Comparison of ENCODE assay signal across 8 mouse cellular contexts in genomic region chr9:18291571-18292429, GRCm38 (mm10). TPM values are rescaled to one million over a fixed set of nuclear protein-coding genes. Genes with fewer than 3 reads are reported as not detected.
DNase-seq lines count a peak whose midpoint lies in the region; ATAC-seq and TF ChIP-seq lines count a peak whose summit lies in the region.

Gene Chordc1, plus strand, starts transcription at chr9:18292125.

- H3K79me2 ChIP-seq in C2C12 (ENCODE audit: control insufficient read depth, insufficient read depth) (peaks cover 47% of the 10 kb centered on the region), myocyte (ENCODE audit: control insufficient read depth, insufficient read depth) (peaks cover 37% of the 10 kb centered on the region)
- peaks cover 8% of the 10 kb centered on the region; the same call in 1 of the 2 replicates for H3K79me2 ChIP-seq in liver, adult 2 months (ENCODE audit: control insufficient read depth, insufficient read depth, low read length)

- TF ChIP-seq CTCF in C2C12 (IDR thresholded peaks at IDR 0.05; ENCODE audit: control insufficient read depth, insufficient read depth, insufficient read length) = no peak
- peak; percentile 44; the same call in 1 of the 2 replicates for TF ChIP-seq CTCF in brain, embryonic 14.5 days (IDR thresholded peaks at IDR 0.05; ENCODE audit: borderline replicate concordance, extremely low read depth, insufficient read depth, insufficient read length)
- TF ChIP-seq CTCF in liver, adult 2 months (IDR thresholded peaks at IDR 0.05; ENCODE audit: low read depth, low read length) = 0 out of 2 replicates have a peak, but pooled peaks have one; percentile 28

- WGBS in heart, embryonic 11.5 days (ENCODE audit: insufficient replicate concordance) = 4% methylated on average over 49 of the region's 49 CpGs
- 3% methylated on average over 49 of the region's 49 CpGs for WGBS in kidney, embryonic 16.5 days
- 3% methylated on average over 49 of the region's 49 CpGs for WGBS in liver, adult 2 months

- H3K4me3 ChIP-seq in C2C12 (ENCODE audit: insufficient read depth, poor library complexity, severe bottlenecking) = peak within 1 kb of the TSS; percentile 94
- H3K4me3 ChIP-seq in erythroblast, embryonic 14.5 days (replicated peaks) = peak within 1 kb of the TSS; percentile 88
- peak within 1 kb of the TSS; percentile 95 for H3K4me3 ChIP-seq in heart, embryonic 11.5 days (ENCODE audit: low read depth, low read length)
- peak within 1 kb of the TSS; percentile 98 for H3K4me3 ChIP-seq in kidney, embryonic 16.5 days (ENCODE audit: low read length)
- peak within 1 kb of the TSS; percentile 74 for H3K4me3 ChIP-seq in liver, adult 2 months (ENCODE audit: insufficient read depth, low read depth, low read length)
- peak within 1 kb of the TSS; percentile 88 for H3K4me3 ChIP-seq in myocyte

- H3K27me3 ChIP-seq in C2C12 (ENCODE audit: control insufficient read depth, insufficient read depth, insufficient read length) (no peaks in the 10 kb centered on the region), myocyte (ENCODE audit: control insufficient read depth, insufficient read depth, insufficient read length) (no peaks in the 10 kb centered on the region)
- no peaks in the 10 kb centered on the region for H3K27me3 ChIP-seq in erythroblast, embryonic 14.5 days (ENCODE audit: control insufficient read depth)
- H3K27me3 ChIP-seq in heart, embryonic 11.5 days (ENCODE audit: control insufficient read depth, insufficient read depth, low read length) = no peaks in the 10 kb centered on the region
- no peaks in the 10 kb centered on the region for H3K27me3 ChIP-seq in kidney, embryonic 16.5 days (ENCODE audit: insufficient read depth, low read length)
- no peaks in the 10 kb centered on the region for H3K27me3 ChIP-seq in liver, adult 2 months (ENCODE audit: control insufficient read depth, insufficient read depth, low read length)
- no peaks in the 10 kb centered on the region for H3K27me3 ChIP-seq in splenic B cell, adult 2 months (ENCODE audit: control insufficient read depth, insufficient read depth, low read length, poor library complexity, severe bottlenecking)

- TF ChIP-seq POLR2A in brain, embryonic 14.5 days (IDR thresholded peaks at IDR 0.05; ENCODE audit: borderline replicate concordance, extremely low read depth, insufficient read depth, insufficient read length, poor library complexity, severe bottlenecking) = peak; percentile 49; the same call in 1 of the 2 replicates
- TF ChIP-seq POLR2A in liver, adult 2 months (IDR thresholded peaks at IDR 0.05; ENCODE audit: extremely low read depth, insufficient read depth, low read length) = 0 out of 2 replicates have a peak, but pooled peaks have one; percentile 27
- TF ChIP-seq POLR2A in myocyte (IDR thresholded peaks at IDR 0.05; ENCODE audit: insufficient read length, low read depth) = peak; percentile 64

- peak within 1 kb of the TSS; percentile 99 for H3K9ac ChIP-seq in heart, embryonic 11.5 days (ENCODE audit: low read depth, low read length)
- H3K9ac ChIP-seq in kidney, embryonic 16.5 days (replicated peaks; ENCODE audit: low read length) = peak within 1 kb of the TSS; percentile 99
- H3K9ac ChIP-seq in liver, adult 2 months (ENCODE audit: low read depth, low read length) = peak within 1 kb of the TSS; percentile 86

- peak; percentile 99 for DNase-seq in brain, embryonic 14.5 days (ENCODE audit: low read depth)
- DNase-seq in liver, adult 2 months (ENCODE audit: extremely low read depth, low read depth, low spot score) = peak; percentile 94
- peak; percentile 97 for DNase-seq in splenic B cell, adult 2 months (ENCODE audit: low read depth, low spot score)

- H3K4me2 ChIP-seq in heart, embryonic 11.5 days = peak within 1 kb of the TSS; percentile 87
- peak within 1 kb of the TSS; percentile 87 for H3K4me2 ChIP-seq in kidney, embryonic 16.5 days (replicated peaks; ENCODE audit: low read depth, low read length)
- peak within 1 kb of the TSS; percentile 80 for H3K4me2 ChIP-seq in myocyte (ENCODE audit: low read depth)

- ATAC-seq in heart, embryonic 11.5 days (replicated peaks; ENCODE audit: insufficient number of reproducible peaks, low FRiP score, low TSS enrichment) = peak; percentile 98
- peak; percentile 99 for ATAC-seq in kidney, embryonic 16.5 days (ENCODE audit: low FRiP score, low TSS enrichment)

- no peaks in the 10 kb centered on the region for H3K9me3 ChIP-seq in erythroblast, embryonic 14.5 days (ENCODE audit: control insufficient read depth, low read length)
- H3K9me3 ChIP-seq in heart, embryonic 11.5 days (replicated peaks; ENCODE audit: control insufficient read depth, low read length) = no peaks in the 10 kb centered on the region
- H3K9me3 ChIP-seq in kidney, embryonic 16.5 days (ENCODE audit: low read length) = no peaks in the 10 kb centered on the region

- H3K79me3 ChIP-seq in C2C12 (ENCODE audit: low read depth) = peaks cover 46% of the 10 kb centered on the region

- H3ac ChIP-seq in C2C12 (ENCODE audit: control insufficient read depth, insufficient read length, low read depth) = peak within 1 kb of the TSS; percentile 89
- peak within 1 kb of the TSS; percentile 27 for H3ac ChIP-seq in myocyte (ENCODE audit: control insufficient read depth, insufficient read length)

- H3K27ac ChIP-seq in heart, embryonic 11.5 days (ENCODE audit: low read depth, low read length) = peak within 1 kb of the TSS; percentile 93
- peak within 1 kb of the TSS; percentile 90 for H3K27ac ChIP-seq in kidney, embryonic 16.5 days (ENCODE audit: low read length)
- peak within 1 kb of the TSS; percentile 73 for H3K27ac ChIP-seq in liver, adult 2 months (replicated peaks; ENCODE audit: insufficient read depth, low read depth, low read length)

- H3K36me3 ChIP-seq in C2C12 (ENCODE audit: control insufficient read depth, insufficient read depth) (peaks cover 14% of the 10 kb centered on the region), myocyte (ENCODE audit: control insufficient read depth, insufficient read depth) (peaks cover 4% of the 10 kb centered on the region)
- peaks cover 8% of the 10 kb centered on the region for H3K36me3 ChIP-seq in erythroblast, embryonic 14.5 days (ENCODE audit: control insufficient read depth)
- H3K36me3 ChIP-seq in heart, embryonic 11.5 days (ENCODE audit: control insufficient read depth, insufficient read depth, low read length) = no peaks in the 10 kb centered on the region
- no peaks in the 10 kb centered on the region for H3K36me3 ChIP-seq in kidney, embryonic 16.5 days (ENCODE audit: insufficient read depth, low read length)
- H3K36me3 ChIP-seq in liver, adult 2 months (ENCODE audit: control insufficient read depth, insufficient read depth, low read length) = peaks cover 4% of the 10 kb centered on the region
- H3K36me3 ChIP-seq in splenic B cell, adult 2 months (ENCODE audit: control insufficient read depth, insufficient read depth, low read length, poor library complexity, severe bottlenecking) = no peaks in the 10 kb centered on the region

- H3K4me1 ChIP-seq in erythroblast, embryonic 14.5 days (ENCODE audit: control insufficient read depth) = peaks cover 20% of the 10 kb centered on the region
- peaks cover 5% of the 10 kb centered on the region; the same call in 1 of the 2 replicates for H3K4me1 ChIP-seq in heart, embryonic 11.5 days (ENCODE audit: control insufficient read depth, insufficient read depth, low read length)
- peaks cover 8% of the 10 kb centered on the region for H3K4me1 ChIP-seq in kidney, embryonic 16.5 days (ENCODE audit: insufficient read depth, low read length)
- peaks cover 6% of the 10 kb centered on the region; the same call in 1 of the 2 replicates for H3K4me1 ChIP-seq in liver, adult 2 months (ENCODE audit: control insufficient read depth, insufficient read depth, low read length)

TF ChIP-seq in C2C12, 6 proteins besides CTCF, POLR2A, EP300 and RAD21:
- TF ChIP-seq MAX (IDR thresholded peaks at IDR 0.05) = peak; percentile 81
- TF ChIP-seq MYOG (IDR thresholded peaks at IDR 0.05; ENCODE audit: control insufficient read depth, extremely low read depth, insufficient read length) = no peak
TF ChIP-seq in C2C12: peak in this region for 1.

TF ChIP-seq in myocyte, 11 proteins besides CTCF, POLR2A, EP300 and RAD21:
- no peak for TF ChIP-seq USF1 (IDR thresholded peaks at IDR 0.05; ENCODE audit: low read depth)
- TF ChIP-seq E2F4 (IDR thresholded peaks at IDR 0.05; ENCODE audit: insufficient read depth) = no peak
- no peak for TF ChIP-seq REST (IDR thresholded peaks at IDR 0.05; ENCODE audit: insufficient read depth, insufficient read length)
- TF ChIP-seq POLR2AphosphoS2 (IDR thresholded peaks at IDR 0.05; ENCODE audit: insufficient read length, low read depth) = peak; percentile 66
- TF ChIP-seq MAX (IDR thresholded peaks at IDR 0.05; ENCODE audit: low read depth) = peak; percentile 57
- TF ChIP-seq MYOD1 (IDR thresholded peaks at IDR 0.05; ENCODE audit: control insufficient read depth in 1 of 3, insufficient read length in 2 of 3, low read depth in 2 of 3) = peak in 2 of 3 experiments; percentile 43 to 55
- TF ChIP-seq SRF (IDR thresholded peaks at IDR 0.05; ENCODE audit: control insufficient read depth, insufficient read length, low read depth) = no peak
- TF ChIP-seq CEBPB (IDR thresholded peaks at IDR 0.05; ENCODE audit: insufficient read depth, poor library complexity, severe bottlenecking) = no peak
- TF ChIP-seq MYOG (IDR thresholded peaks at IDR 0.05; ENCODE audit: control insufficient read depth in 1 of 3, insufficient read depth in 1 of 3, insufficient read length in 2 of 3, low read depth in 2 of 3) = peak in 2 of 3 experiments; percentile 7 to 37
- no peak for TF ChIP-seq TCF3 (IDR thresholded peaks at IDR 0.05; ENCODE audit: insufficient read length, low read depth)
- no peak for TF ChIP-seq TCF12 (IDR thresholded peaks at IDR 0.05; ENCODE audit: insufficient read depth, poor library complexity, severe bottlenecking)

RNA-seq across cellular contexts. Expression of gene Chordc1, which starts in this region (rescaled TPM):
- 27.5 TPM for polyA plus RNA-seq in C2C12 (2012; fragmentation: generic; extraction: Trizol)
- 54.3 and 56.9 TPM in 2 replicates for polyA plus RNA-seq in brain, embryonic 14.5 days (2012; rRNA removed)
- polyA plus RNA-seq in erythroblast, embryonic 14.5 days (2012) = 0.19 and 0.30 TPM in 2 replicates
- polyA plus RNA-seq in heart, embryonic 11.5 days (2014; fragmentation: Nextera tagmentation; extraction: Ambion mirVana) = 83.5 and 85.5 TPM in 2 replicates
- polyA plus RNA-seq in kidney, embryonic 16.5 days (2015; fragmentation: Nextera tagmentation; extraction: Ambion mirVana) = 122 and 131 TPM in 2 replicates
- total RNA-seq in liver, adult 2 months (2014; rRNA removed) = 23.4 and 28.1 TPM in 2 replicates
- polyA plus RNA-seq in liver, adult 2 months (2012; rRNA removed) = 29.5 and 34.1 TPM in 2 replicates
- 27.3 TPM for polyA plus RNA-seq in myocyte (2012; fragmentation: generic; extraction: Trizol)

Comparison
In these comparisons a context has a peak if more than half of its experiments do, and no peak if none do; other contexts are left out.
1. Peak in every context shown above with its lines: DNase-seq, ATAC-seq, H3K4me3 ChIP-seq and H3K27ac ChIP-seq.
2. RNA of gene Chordc1 (polyA plus RNA-seq): 122 to 131 TPM in kidney, embryonic 16.5 days, 83.5 to 85.5 TPM in heart, embryonic 11.5 days, 54.3 to 56.9 TPM in brain, embryonic 14.5 days, 29.5 to 34.1 TPM in liver, adult 2 months, 27.5 TPM in C2C12 (single experiment) and 27.3 TPM in myocyte (single experiment); 0.19 to 0.30 TPM in erythroblast, embryonic 14.5 days; every median in the first group is over 10 times any median in the second.